Mouse (Mus musculus) ovary, postnatal 36 days (tissue): ENCODE results near the gene Kif26b.

Experiments used
- DNase-seq: peaks from one replicate; pipeline ENCODE4 v3.0.0; 2022; ENCODE audit warnings: low spot score, mixed read lengths

Gene Kif26b

GRCm38 (mm10) chr1:178597113-178597512 lies 68.2 kb downstream of the Kif26b start:
- no peak for DNase-seq

- DNase-seq = no peak
Observed at GRCm38 (mm10) chr1:178597757-178598156, 68.8 kb downstream of the Kif26b start.

DNA sequence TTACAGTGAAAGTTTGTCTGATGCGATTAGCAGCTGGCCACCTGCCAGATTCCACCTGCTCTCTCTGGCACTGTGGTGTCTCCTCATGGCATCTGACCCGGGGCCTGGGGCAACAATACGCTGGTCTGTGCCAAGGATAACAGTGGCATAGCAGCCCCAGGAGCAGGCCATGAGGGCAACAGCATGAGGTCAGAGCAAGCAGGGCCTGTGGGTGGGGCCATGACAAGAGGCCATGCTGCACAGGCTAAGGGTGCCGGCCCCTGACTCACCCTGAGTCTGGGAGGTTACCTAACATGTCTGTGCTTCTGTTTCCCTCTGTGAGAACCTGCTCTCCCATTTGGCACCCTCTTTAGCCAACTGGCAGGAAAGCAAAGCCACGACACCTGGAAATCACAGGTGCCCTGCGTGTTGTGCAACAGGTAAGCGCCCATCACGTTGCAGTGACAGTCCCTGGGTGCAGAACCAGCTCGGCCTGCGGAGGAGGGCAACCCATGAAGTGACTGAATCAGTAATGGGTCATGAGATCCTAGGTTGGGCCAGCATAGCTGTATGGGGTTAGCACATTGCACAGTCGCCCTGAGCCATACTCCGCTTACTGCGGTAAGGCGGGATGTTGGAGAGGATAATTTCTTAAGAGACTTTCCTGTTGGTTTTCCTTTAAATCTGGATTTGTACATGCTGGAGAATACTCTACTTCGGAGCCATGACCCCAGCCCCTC lies 72.1 kb downstream of the Kif26b start:
- DNase-seq = peak; percentile 21

DNA sequence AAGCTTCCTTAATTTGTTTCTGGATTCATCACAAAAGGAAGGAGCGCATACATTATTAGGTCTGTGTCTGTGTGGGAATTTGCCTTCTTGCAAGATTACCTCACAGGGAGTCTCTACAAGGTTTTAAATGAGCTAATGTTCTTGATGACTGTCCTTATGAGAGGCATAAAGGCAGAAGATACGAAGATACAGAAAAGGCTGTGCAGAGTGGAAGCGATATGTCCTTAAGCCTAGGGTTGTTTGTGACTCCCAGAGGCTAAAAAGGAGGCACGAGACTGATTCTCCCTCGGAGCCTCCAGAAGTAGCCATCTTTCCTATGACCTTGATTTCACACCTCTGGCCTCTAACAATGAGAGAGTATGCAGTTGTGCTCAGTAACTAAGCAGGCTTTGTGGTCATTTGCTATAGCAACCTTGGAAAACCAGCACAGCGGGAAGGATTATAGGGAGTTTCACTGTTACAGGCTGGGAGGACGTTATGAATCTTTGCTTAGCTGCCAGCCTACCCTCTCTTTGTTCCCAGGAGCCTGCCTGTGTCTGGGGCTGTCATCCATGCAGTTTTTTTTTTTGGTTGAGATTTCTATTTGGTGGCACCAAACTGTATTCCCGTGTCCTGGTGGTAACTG lies 80.3 kb downstream of the Kif26b start:
- no peak for DNase-seq

GRCm38 (mm10) chr1:178611512-178611911 lies 82.6 kb downstream of the Kif26b start:
- no peak for DNase-seq

GRCm38 (mm10) chr1:178621301-178621700 lies 92.4 kb downstream of the Kif26b start:
- no peak for DNase-seq

DNA sequence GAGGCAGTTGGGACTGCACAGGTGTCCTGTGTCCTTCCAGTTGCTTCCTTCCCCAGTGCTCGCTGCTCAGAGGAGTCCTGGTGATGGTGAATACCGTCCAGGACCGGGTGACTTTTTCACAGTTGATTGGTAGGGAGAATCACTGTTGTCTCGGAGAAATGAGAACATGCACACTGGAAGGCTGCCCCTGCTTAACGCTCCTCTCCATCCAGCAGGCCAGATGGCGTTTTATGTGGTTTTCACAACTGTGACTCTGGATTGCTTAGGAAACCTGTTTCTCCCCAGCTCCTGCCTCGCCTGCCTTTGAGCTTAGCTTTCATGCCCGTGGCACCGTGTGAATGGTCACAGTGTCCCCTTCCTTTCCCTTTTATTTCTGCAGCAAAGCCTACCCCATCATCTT lies 95.0 kb downstream of the Kif26b start:
- no peak for DNase-seq

GRCm38 (mm10) chr1:178626961-178627381 lies 98.0 kb downstream of the Kif26b start:
- DNase-seq = no peak

DNA sequence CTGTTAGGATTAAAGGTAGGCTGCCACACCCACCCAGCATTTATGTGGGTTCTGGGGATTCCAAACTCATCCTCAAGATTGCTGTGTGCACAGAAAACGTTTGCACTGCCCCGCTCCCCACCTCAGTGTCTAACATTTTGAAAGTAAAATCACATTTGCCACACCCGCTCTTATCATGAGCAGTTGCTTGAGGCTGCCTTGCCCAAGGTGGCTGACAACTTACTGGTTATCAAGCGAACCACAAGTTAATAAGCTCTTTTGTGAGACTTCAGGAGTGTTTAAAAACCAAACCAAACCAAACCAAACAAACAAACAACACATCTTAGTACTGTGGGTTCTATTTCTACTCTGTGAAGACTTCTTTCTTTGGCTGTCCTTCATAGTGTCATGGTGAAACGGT lies 101.1 kb downstream of the Kif26b start:
- no peak for DNase-seq

GRCm38 (mm10) chr1:178631863-178632262 lies 102.9 kb downstream of the Kif26b start:
- DNase-seq = no peak

GRCm38 (mm10) chr1:178634359-178635085 lies 105.6 kb downstream of the Kif26b start:
- no peak for DNase-seq

DNA sequence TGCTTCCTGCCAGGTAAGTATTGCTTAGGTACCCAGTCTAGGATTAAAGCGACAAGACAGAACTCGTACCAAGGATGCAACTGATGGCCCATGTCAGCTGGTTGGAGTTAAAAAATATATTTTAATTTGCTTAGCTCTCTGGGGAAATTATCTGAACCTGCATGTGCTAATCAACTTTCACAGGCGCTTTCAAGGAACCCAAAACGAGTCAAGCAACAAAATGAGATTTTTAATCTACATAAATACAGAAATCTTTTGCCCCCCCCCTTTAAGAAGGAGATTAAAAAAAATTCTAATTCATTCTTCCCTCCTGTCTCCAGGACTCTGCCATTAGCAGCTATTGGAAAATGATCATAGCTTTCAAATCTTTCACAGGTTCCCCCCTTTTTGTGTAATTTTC lies 106.5 kb downstream of the Kif26b start:
- no peak for DNase-seq

- DNase-seq = no peak
Observed at GRCm38 (mm10) chr1:178637293-178637692, 108.4 kb downstream of the Kif26b start.

GRCm38 (mm10) chr1:178639951-178640350 lies 111.0 kb downstream of the Kif26b start:
- DNase-seq = no peak

- DNase-seq = peak; percentile 44
Observed at GRCm38 (mm10) chr1:178640719-178641455, 112.0 kb downstream of the Kif26b start.

GRCm38 (mm10) chr1:178641788-178642187 lies 112.9 kb downstream of the Kif26b start:
- DNase-seq = no peak

GRCm38 (mm10) chr1:178644954-178645353 lies 116.0 kb downstream of the Kif26b start:
- no peak for DNase-seq

DNA sequence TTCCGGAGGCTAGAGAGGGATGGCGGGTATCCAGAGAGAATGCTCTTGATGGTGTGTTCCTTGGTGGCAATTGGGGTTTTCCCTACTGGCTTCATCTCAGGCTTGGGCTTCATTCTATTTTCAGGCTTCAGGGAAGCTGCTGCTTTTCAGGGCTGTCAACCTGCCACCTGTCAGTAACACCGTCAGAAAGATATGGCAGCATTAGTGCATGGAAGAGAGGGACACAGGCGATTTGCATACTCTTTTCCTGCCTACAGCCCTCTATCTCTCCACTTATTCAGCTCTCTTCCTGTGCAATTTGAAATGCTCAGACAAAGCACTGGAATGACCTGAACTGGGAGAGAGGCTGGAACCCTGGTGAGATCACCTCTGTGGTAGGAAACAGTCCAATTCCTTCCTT lies 117.7 kb downstream of the Kif26b start:
- no peak for DNase-seq

- no peak for DNase-seq
Observed at GRCm38 (mm10) chr1:178655525-178655924, 126.6 kb downstream of the Kif26b start.

DNA sequence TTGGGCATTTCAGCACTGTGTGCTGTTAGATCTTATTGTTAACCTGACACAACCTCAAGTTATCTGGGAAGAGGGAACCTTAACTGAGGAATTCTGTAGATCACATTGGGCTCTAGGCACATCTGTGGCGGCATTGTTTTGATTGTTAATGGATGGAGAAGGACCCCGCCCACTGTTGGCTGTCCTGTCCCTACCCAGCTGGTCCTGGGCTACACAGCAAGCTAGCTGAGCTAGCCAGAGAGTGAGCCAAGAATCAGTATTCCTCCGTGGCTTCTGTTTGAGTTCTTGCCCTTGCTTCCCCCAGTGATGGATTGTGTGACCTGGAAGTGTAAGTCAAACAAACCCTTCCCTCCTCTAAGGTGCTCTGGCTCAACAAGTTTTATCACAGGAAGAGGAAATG lies 132.1 kb downstream of the Kif26b start:
- no peak for DNase-seq

DNA sequence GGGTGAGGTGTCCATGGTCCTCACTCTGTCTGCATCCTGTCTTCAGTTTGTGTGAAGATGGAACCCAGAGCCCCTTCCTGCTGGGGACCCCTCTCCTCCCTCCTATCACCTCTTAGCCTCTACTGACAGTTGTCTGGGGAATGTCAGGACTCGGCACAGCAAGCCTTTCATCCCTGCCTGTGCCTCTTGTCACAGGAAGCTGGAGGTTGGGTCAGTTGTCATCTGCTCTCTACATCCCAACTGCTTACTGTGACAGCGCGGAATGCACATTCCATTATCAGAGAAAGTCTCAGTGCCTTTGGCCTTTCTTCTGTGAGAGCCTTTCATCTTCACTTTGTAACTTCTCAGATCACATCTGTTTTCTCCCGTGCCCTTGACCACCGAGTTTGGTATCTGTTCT lies 132.6 kb downstream of the Kif26b start:
- DNase-seq = no peak

GRCm38 (mm10) chr1:178663539-178663938 lies 134.6 kb downstream of the Kif26b start:
- DNase-seq = no peak
